Comparison of ENCODE assay signal across 23 mouse cellular contexts in the genomic region with DNA sequence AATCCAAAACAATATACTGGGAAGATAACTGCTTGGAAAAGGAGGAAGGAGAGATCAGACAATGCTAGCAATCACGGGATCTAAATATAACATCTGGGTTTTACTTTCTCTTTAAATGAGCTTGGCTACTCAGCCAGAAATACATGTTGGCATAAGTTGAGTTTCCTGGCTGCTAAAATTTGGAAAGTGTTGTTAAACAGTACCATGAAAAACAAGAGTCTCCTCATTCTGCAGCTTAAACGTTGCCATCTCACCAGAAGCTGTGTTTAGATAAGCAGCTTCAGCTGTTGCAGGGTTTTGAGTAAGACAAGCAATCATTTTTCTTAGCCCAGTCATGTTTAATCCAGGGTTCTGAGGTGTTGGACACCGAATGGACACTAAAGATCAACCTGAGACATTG. TPM values are rescaled to one million over a fixed set of nuclear protein-coding genes. Genes with fewer than 3 reads are reported as not detected.
DNase-seq lines count a peak whose midpoint lies in the region; ATAC-seq and TF ChIP-seq lines count a peak whose summit lies in the region.
"Had no signal": no experiment of that assay in that cellular context is flagged by ENCODE, and none has a peak within 500 bp of the region (broad histone marks: within the 10 kb centered on the region; RNA-seq: fewer than 3 reads in every experiment).

No protein-coding gene starts in this region.

- ATAC-seq in frontal cortex, adult (ENCODE audit: low TSS enrichment), result peak; percentile 93
- ATAC-seq in megakaryocyte progenitor cell, adult 5-6 weeks (replicated peaks; ENCODE audit: poor library complexity), result peak; percentile 27
- ATAC-seq: forebrain, embryonic 14.5 days; hindbrain, embryonic 16.5 days; inflammation-experienced regulatory T-cells, adult 6 months; intestine, postnatal 0 days had no signal

- TF ChIP-seq CTCF in gastrocnemius, adult 2 months (IDR thresholded peaks at IDR 0.05), result no peak

- no peak for DNase-seq in frontal cortex, postnatal 14 days (ENCODE audit: low spot score in 2 of 2)
- DNase-seq in 416B (ENCODE audit: low read depth) (peak; percentile 18), adipocyte (ENCODE audit: low spot score) (peak; percentile 5)
- DNase-seq in layer of hippocampus, postnatal 10 days (ENCODE audit: low spot score in 2 of 2), result no peak
- no peak for DNase-seq in gastrocnemius, adult 2 months
- no peak for DNase-seq in layer of hippocampus, adult 18-20 months (ENCODE audit: low spot score in 2 of 2)
- DNase-seq: adrenal gland, postnatal 10 days; cerebellum, adult 8-10 months; cerebellum, postnatal 25 days; heart, adult 18-20 months; heart, postnatal 10 days; heart, postnatal 4 days had no signal

- no peak overlapping the region for H3K4me3 ChIP-seq in gastrocnemius, adult 2 months
- H3K4me3 ChIP-seq: embryonic facial prominence, embryonic 13.5 days; forebrain, embryonic 10.5 days; heart, embryonic 10.5 days; hindbrain, embryonic 12.5 days had no signal

- H3K27ac ChIP-seq in gastrocnemius, adult 2 months, result no peak overlapping the region
- H3K27ac ChIP-seq: embryonic facial prominence, embryonic 13.5 days; forebrain, embryonic 10.5 days; heart, embryonic 10.5 days; hindbrain, embryonic 12.5 days had no signal

- intact Hi-C loops in gastrocnemius, adult 2 months (cut with DNase I), result loop anchor here (5.0 kb wide), 1 partner anchor 234 kb away; no protein-coding TSS in a partner anchor

RNA-seq across cellular contexts. Expression of a gene that starts 26.9 kb away (rescaled TPM):
- 0.62 and 1.2 TPM in 2 replicates for total RNA-seq in megakaryocyte progenitor cell, adult 5-6 weeks (2015)
- total RNA-seq in megakaryocyte progenitor cell, adult 5-6 weeks (2017), result not detected in 2 replicates
- under 1 TPM; 0.75 to 0.78 TPM for total RNA-seq in layer of hippocampus, postnatal 10 days (2021)
- 1 to 10 TPM in 1 of 2 experiments, under 1 TPM in 1; 0.54 to 1.1 TPM for total RNA-seq in gastrocnemius, adult 2 months (2021)
- 1 to 10 TPM in 1 of 2 experiments, not detected in 1; 1.2 TPM for total RNA-seq in layer of hippocampus, adult 18-20 months (2021)
- total RNA-seq: adrenal gland, postnatal 10 days; adrenal gland, postnatal 4 days; heart, adult 18-20 months; heart, postnatal 10 days had no signal

Comparison
In these comparisons a context has a peak if more than half of its experiments do, and no peak if none do; other contexts are left out.
1. DNase-seq: peak in 416B (single experiment) and adipocyte (single experiment); none in frontal cortex, postnatal 14 days (0 of 2), layer of hippocampus, postnatal 10 days (0 of 2), gastrocnemius, adult 2 months (single experiment) and layer of hippocampus, adult 18-20 months (0 of 2).